Mouse (Mus musculus): ENCODE measurements around the gene Foxi3.

The Foxi3 gene

DNA sequence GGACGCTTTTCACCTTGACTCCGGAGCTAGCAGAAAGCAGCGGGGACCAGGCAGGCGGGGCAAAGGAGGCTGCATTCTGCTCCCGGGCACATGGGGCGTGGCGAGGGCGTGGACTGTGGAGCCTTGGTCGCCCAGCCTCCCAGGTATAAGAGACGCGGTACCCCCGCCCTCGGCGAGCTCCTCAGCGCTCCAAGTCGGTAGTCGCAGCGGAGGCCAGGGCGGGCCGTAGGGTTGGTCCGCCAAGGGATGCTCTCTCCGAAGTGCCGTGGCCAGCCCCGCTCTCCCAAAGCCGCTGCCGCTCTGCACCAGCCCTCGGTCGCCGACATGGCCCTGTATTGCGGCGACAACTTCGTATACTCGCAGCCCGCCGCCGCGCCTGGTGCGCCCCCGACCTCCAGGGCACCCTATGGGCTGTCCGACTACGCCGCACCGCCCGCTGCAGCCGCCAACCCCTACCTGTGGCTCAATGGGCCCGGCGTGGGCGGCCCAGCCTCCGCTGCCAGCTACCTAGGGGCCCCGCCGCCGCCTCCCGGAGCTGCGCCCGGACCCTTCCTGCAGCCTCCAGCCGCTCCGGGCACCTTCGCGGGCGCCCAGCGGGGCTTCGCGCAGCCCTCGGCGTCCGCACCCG lies at the start of gene Foxi3:
TSS of gene Foxi3 (plus strand) at position 247 of the 628 bp plus-strand sequence.
- in situ Hi-C loops (cut with MseI, MboI): no loop called here

DNA sequence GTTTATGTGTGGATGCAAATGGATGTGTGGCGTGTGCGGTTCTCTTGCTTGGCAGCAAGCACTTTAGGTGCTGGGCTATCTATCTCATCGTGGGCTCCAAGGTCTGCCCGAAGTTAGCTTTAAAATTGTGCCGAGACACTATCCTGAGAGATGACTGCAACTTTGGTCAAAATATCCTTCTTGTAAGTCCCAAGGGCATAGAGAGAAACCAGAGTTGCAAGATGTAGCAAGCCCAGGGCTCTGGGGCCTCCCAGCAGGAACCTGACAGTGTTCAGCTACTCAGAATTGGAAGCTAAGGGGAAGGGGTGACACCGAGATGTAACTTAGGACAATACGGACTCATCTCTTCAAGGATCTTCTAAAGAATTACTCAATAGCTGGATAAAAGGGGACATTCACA lies 46.8 kb upstream of the Foxi3 start:
- in situ Hi-C loops (cut with MseI, MboI): no loop called here

DNA sequence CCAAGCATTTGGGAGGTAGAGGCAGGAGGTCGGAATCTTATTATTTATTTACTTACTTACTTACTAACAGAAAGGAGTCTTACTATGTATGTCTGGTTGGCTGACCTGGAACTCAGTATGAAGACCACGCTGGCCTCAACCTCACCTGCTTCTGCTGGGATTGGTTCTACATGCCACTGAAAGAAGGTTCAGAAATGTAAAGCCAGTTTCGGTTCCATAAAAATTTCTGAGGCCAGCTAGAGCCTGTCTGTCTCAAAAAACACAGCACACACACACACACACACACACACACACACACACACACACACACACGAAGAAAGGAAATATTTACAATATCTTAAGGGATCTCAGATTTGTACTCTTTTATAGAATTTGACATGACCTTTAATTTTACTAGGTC lies 46.0 kb upstream of the Foxi3 start:
- in situ Hi-C loops (cut with MseI, MboI): no loop called here

DNA sequence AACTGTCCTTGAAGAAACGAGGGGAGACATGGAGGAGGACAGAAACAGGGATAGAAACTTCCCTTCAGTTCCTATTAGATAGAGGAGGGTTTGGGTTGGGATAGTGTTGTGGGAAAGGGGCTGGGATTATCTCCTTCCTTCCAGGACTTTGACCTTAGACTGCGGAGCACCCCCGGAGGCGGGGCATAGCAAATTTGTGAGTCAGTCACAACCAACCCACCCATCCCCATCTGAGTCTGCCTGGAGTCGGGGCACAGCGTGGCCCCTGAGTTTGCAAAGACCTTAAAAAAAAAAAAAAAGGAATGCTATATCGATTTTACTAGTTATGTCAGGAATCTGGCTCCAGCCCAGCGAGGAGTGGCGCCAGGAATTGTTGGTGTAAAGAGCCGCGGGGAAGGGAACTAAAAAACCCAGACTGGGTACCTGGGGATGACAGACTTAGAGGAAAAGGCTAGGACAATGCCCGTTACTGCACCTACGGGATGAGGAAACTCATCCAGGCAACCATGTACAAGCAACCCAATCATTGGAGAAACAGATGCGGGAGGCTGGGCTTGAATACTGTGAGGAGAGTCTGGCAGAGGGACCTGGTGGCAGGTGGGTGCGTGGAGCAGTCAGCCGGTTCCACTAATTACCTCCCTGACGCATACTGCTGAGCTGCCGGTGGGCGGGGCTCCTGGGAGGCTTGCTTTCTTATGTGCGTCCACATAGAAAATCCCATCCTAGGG lies 44.5 kb upstream of the Foxi3 start:
- in situ Hi-C loops (cut with MseI, MboI): no loop called here

DNA sequence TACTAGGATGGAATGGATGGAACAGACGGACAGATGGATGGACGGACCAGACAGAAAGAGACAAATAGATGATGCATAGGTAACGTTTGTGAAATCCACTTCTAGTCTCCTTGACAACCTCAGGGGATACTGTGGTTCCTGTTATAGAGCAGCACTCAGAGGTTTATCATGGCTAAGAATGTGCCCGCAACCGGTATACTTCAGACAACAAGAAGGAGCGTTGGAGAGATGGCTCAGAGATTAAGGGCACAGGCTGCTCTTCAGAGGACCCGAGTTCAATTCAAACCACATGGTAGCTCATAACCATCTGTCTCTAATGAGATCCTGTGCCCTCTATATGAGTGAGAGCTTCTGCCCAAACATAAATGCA lies 44.0 kb upstream of the Foxi3 start:
- in situ Hi-C loops (cut with MseI, MboI): no loop called here

DNA sequence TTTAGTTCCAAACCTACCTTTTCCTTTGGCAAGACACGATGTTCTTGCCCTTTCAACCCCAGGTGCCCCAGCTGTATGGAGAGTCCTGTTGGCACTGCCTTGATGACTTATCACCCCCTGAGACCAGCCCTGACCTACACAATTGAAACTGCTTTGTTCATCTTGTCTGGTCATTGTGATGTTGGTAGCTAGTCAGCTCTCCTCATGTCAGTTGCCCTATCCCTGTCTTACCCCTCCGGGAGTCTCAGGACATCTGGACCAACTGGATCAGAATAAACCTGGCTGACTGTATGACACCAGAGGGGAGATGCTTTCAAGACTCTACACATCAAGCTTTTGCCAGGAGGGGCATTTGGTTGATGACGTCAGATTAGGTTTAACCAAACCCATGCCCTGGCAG lies 37.5 kb upstream of the Foxi3 start, which contains the start of gene Tex37:
TSS of gene Tex37 (minus strand) at position 101 of the 400 bp plus-strand sequence.
- in situ Hi-C loops (cut with MseI, MboI): no loop called here

DNA sequence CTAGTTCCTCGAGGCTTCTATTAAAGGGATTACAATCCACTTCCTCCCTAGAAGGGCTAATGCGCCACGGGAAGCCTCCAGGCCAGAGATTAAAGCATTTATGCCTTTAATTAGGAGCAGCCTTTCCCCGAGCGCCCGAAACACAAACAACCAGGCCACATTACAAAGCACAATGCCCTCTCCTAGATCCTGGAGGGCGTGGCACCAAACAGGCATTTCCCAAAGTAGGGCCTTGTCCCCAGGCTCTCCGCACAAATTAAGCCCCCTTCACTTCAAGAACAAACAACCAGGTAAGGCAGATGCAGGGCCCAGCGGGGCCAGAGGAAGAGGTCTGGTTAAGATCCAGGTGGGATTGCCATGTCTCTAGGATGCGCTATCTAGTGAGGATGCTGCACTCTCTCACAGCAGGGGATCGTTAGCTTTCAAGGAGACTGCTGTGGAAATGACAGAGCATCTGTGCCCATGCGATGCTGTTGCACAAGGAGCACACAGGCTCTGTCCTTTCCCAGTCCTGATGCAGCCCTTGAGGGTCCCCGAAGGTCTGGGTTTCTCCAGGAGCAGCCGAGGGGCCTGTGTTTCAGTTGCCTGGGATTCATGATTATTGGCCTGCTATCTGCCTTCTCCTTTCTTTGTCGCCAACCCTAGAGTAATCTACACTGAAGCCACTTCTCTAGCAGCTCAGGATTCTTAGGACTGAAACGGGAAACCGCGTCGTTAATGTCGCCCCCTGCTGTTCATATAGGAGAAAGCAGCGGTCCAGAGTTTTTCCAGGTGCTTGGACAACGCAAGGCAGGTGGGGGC lies 34.9 kb upstream of the Foxi3 start:
- in situ Hi-C loops (cut with MseI, MboI): no loop called here

DNA sequence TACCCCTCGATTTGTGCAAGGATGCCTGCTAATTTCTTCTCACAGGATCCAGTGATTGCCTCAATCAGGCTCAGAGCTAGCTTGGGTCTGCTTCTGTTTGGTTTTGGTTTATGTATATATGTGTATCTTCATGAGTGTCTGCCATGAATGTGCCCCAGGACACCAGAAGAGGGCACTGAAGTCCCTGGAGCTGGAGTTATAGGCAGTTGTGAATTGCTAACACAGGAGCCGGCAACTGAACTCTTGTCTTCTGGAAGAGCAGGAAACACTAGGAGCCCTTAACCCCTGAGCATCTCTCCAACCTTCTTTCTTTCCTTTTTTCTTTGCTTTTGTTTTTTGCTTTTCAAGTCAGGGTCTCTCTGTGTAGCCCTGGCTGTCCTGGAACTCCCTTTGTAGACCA lies 24.5 kb upstream of the Foxi3 start:
- in situ Hi-C loops (cut with MseI, MboI): no loop called here

DNA sequence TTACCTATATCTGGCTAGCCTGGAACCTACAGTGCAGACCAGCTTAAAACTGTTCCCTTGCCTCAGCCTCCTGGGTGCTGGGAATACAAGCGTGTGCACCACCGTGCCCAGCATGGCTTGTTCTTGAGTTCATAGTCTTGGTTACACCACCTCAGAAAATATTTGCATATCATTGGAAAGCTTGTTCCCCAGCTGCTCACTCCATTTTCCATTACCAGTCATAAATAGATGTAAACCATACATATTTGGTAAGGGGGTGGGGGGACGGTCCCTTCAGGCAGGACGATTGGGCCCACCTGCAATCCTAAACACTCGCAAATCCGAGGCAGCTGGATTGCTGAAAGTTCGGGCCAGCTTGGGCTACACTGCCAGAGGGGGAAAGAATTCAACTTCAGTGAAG lies 3.1 kb upstream of the Foxi3 start:
- in situ Hi-C loops (cut with MseI, MboI): no loop called here

DNA sequence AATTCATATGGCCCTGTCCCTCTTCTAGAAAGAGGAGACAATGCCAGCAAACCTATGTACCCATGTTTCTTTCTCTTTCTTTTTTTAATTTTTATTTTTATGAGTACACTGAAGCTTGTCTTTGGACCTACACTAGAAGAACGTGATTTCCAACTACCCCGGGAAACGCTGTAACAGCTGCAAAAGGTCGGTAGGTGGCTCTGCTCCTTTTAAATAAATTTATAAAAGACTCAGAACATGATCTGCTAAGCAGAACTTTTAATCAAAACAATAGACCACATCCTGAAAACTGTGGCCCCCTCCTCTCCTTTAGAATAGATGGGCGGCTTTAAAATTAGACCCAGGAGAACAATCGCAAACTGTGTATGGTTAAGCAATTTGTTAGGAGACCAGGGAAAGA lies 2.3 kb upstream of the Foxi3 start:
- in situ Hi-C loops (cut with MseI, MboI): no loop called here

DNA sequence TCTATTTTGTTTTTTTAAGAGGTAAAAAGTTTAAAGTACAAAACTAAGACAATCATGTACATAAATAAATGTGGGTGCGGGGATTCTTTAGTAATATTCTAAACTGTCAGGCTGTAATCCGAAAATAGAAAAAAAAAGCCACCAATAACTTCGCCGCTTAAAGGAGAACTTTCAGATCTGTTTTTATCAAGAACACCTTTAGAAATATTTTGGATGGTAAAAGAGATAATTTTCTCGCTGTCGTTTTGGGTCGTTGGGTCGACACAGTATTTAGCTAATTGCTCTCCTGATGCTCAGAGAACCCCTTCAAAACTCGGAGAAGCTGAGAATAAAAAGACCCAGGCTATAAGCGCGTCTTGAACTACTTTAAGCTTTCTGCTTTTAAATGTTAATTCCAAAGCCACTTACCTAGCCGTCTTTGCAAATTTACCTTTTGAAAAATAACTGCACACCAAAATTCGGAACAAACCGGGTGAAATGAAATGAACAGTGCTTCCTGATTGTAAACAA lies 985 bp upstream of the Foxi3 start:
- in situ Hi-C loops (cut with MseI, MboI): no loop called here

DNA sequence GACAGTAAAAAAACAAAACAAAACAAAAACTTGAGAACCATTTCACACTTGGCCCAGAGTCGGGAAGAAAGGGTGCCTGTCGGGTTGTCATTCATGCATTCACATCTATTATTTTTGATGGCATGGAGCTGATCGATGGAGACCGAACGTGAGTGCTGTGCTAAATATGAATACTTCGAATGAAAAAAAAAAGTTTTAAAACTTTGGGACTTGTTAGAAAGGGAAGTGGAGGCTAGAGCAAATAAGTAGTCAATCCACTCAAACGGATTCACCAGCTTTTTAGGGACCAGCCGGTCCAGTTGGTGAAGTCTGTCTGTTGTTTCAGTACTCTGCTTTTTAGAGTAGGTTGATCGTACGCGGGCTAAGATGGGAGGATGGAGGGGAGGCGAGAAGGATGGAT lies 490 bp upstream of the Foxi3 start:
- in situ Hi-C loops (cut with MseI, MboI): no loop called here

DNA sequence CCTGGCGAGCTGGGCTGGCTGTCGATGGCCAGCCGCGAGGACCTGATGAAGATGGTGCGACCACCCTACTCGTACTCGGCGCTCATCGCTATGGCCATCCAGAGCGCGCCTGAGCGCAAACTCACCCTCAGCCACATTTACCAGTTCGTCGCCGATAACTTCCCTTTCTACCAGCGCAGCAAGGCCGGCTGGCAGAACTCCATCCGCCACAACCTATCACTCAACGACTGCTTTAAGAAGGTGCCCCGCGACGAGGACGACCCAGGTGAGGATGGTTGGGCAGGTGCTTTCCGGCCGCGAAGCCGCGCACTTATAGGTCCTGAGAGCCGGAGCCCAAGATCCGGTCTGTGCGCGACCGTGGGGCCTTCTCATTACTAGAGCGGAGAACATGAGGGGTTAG lies 605 bp downstream of the Foxi3 start:
- in situ Hi-C loops (cut with MseI, MboI): no loop called here

DNA sequence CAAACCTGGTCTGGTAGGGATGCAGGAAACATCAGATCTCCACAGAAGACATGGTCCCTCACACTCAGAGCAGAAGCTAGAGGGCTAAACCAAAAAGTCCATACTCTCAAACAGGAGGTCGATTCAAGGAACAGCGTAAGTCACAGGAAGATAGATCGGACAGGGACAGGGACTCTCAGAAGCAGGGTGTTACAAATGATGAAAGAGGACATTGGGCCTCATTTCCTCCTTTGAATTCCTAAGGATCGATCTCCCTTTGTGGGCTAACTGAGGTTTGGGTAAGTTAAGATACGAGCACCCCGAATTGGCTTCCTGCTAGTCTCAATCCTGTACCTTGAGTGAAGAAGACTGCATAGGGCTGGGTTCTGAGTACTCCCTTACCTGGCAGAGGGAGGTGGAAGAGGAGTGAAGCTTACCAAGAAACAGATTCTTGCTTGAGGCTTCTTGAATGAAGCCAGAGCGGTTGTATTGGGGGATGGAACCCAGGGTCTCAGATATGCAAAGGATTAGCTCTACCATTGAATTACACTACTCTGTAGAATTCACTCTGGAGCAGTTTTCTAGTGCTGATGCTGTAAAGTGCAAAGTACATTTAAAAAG lies 1.1 kb downstream of the Foxi3 start:
- in situ Hi-C loops (cut with MseI, MboI): no loop called here

DNA sequence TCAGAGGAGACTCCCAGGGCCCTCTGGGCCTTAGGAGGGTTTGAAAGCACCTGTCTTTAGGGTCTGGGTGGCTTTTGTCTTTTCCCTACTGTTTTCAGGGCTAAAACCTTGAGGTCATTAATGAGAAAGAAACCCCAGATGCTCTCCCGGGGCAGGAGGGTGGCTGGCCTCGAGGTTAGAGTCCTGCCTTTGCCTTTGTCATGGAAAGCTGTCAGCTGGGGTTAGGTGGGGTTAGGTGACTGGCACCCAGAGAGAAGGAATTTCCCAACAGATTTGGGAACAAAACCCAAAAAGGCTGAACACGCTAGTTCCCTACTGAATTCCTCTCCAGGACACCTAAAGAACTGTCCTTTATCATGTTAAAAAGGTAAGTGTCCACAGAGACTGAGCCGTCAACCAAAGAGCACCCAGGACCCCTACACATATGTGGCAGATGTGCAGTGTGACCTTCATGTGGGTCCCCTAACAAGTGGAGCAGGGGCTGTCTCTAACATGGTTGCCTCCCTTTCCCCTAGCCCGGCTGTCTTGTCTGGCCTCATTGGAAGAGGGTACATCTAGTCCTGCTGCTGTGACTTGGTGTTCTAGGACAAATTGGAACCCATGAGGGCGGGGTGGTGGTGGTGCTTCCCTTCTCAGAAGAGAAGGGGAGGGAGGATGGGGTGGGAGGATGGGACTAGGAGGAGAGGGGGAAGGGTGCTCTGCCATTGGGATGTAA lies 7.9 kb downstream of the Foxi3 start:
- in situ Hi-C loops (cut with MseI, MboI): no loop called here

DNA sequence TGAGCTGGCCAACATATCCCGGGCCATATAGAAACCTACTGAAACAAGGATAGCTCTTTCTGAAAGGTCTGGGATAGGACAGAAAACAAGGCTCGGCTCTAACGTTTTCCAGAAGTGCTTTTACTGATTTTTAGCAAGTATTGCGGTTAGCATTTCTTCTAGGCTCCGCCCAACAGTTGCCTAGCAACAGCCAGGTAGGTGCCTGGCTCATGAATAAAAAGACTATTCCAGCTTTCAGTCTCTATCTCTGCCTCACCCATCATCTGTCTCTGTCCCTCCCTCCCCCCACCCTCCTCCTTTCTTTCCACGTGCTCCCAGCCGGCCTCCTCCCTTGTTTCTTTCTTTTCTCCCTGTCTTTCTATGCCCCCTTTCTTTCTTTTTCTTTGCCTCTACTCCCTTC lies 9.4 kb downstream of the Foxi3 start:
- in situ Hi-C loops (cut with MseI, MboI): no loop called here

DNA sequence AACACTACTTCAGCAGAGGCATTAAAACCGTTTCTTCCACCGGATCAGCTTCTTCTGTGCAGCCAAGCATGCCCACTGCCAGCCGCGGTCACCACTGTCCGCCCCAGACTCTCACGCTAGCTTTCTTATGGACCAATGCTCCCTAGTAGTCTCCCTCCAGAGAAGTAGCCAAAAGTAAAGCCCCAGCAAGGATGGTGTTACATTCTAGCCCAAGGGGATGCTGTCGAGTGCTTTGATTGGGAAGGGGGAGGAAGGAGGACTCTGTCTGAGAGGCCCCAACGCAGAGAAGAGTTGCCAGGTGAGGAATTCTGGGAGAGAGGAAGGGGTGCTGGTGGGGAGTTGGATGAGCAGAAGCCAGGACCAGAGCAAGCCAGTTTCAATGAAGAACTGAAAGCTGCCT lies 11.1 kb downstream of the Foxi3 start:
- in situ Hi-C loops (cut with MseI, MboI): no loop called here

DNA sequence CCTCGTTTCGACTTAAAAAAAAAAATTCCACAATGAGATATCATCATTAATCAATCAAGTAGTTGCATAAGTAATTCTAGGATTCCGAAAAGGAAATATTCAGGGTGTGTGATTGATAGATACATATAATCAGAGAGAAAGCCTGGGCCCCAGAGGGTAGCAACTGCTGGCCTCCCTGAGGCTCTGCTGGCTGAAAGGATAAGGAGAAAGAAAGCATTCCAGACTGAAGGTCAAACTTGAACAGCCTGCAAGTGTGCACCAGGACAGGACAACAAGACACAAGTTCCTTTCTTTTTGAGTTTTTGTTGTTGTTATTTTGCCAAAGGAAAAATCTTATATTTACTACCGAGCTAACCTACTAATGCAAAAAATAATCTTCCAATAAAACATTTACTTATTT lies 12.0 kb downstream of the Foxi3 start:
- in situ Hi-C loops (cut with MseI, MboI): no loop called here

DNA sequence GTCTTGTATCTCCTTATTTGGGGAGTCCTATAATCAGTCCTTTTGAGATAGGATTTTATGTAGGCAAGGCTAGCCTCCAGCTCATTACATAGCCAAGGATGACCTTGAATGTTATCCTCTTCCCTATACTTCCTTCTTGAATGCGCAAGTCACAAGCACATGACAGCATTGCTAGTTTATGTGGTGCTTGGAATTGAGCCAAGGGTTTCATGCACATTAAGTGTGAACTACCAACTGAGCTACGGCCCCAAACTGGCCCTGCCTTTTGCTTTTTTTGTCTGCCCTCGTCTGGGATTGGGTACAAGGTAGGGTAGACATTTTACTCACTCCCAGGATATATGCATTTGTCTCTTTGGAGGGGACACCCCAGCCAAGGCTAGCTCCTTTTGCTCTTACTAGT lies 16.7 kb downstream of the Foxi3 start:
- in situ Hi-C loops (cut with MseI, MboI): no loop called here

DNA sequence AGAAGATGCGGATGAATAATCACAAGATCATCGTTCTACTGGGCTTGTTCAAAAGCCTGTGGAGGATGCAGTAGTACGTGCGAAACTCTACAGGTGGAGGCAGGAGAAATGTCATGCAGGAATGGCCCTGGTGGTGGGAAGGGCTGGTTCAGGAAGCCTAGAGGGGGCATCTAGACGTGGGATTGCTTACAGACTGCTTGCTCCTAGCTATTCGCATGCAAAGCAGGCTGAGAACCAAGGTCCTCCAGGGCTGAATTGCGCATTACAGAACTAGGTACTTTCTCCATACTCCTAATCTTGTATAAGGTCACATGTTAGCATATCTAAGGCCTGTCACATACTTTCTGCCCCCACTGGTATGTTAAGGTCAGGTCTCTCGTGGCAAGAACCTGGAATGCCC lies 24.7 kb downstream of the Foxi3 start:
- in situ Hi-C loops (cut with MseI, MboI): no loop called here

DNA sequence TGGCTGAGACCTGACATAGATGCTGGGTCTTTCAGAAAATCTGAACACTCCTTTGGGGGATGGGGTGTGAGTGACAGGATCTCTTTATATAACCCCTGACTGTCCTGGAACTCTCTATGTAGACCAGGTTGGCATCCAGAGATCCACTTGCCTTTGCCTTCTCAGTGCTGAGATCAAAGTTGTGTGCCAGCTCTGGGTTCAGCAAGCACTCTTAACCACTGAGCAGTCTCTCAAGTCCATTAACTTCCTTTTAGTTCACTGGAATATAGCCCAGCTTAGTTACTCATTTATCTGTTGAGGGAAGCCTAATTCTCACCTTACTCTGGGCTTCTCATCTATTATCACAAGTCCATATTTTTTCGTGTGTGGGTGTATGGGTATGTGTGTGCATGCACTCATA lies 26.1 kb downstream of the Foxi3 start:
- in situ Hi-C loops (cut with MseI, MboI): no loop called here

DNA sequence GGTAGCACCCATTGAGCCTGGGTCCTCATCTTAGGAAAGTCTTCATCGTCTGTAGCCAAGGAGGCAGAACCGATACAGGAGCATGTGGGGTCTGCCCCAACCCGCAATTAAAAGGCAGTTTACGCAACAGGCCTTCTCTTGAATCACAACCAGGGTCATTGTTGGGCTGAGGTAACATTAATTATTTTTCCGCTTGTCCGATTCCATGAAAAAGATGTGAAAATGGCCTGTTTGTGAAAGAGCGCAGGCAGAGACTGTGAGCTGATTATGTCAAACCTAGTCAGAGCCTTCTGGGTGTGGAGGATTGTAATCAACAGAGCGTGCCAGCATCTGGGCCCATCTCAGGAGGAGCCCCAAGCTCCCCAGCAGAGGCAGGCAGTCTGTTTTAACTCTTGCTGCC lies 30.4 kb downstream of the Foxi3 start:
- in situ Hi-C loops (cut with MseI, MboI): no loop called here
